Mouse (Mus musculus): ENCODE results near the gene Taf8. TPM values are rescaled to one million over a fixed set of nuclear protein-coding genes. Genes with fewer than 3 reads are reported as not detected.

Gene Taf8
- polyA plus RNA-seq, 1 experiment: 26.5 TPM

DNA sequence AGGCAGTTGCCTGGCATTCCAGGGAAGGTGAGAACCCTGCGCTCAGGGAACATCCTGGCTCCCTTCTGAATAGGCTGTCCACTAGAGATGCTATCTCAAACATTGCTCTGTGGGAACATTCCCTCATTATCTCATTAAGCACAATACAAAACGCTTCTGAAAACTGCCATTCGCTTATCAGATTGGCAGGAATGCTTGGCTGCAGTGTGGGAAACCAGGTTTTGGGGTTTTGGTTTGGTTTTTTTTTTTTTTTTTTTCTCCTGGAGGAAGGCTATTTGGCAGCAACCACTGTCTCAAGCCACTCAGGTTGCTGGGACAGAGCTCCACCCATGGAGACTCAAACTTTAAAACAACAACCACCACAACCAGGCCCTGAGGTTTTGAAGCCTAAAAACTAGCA is 22.2 kb downstream of the Taf8 start:
- no peaks in the 10 kb centered on the region for H3K4me1 ChIP-seq (ENCODE audit: control insufficient read depth, insufficient read depth, insufficient read length)
- H3K27me3 ChIP-seq (ENCODE audit: control insufficient read depth, insufficient read depth, low read length): no peaks in the 10 kb centered on the region
- no peak overlapping the region for H3K27ac ChIP-seq (ENCODE audit: insufficient read depth, low read length)
- TF ChIP-seq CTCF (IDR thresholded peaks at IDR 0.05; ENCODE audit: extremely low read depth, insufficient read depth, insufficient read length, insufficient replicate concordance) (no peak), POLR2A (IDR thresholded peaks at IDR 0.05; ENCODE audit: low read depth, low read length) (no peak)
- no peak for DNase-seq (ENCODE audit: low read depth in 1 of 2, low spot score in 2 of 2)
- H3K4me3 ChIP-seq (ENCODE audit: extremely low read depth, insufficient read depth, insufficient read length): no peak overlapping the region
- WGBS: 63% methylated on average over 3 of the region's 3 CpGs
- no peaks in the 10 kb centered on the region for H3K36me3 ChIP-seq (ENCODE audit: control insufficient read depth, insufficient read depth, low read length)

DNA sequence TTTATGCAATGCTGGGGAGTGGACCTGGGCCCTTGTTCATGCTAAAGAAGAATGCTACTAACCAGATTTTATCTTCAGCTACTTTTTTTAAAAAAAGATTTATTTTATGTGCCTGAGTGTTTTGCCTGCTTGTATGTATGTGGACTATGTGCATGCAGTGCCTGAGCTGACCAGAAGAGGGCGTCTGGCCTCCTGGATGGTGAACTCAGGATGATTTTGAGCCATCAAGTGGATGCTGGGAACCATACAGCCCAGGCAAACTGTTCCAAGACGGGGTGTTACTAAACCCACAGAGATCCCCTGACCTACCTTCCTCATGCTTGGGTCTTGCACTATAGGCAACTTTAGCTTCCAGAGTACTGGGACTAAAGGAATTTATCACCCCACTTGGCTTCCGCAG is 26.4 kb downstream of the Taf8 start:
- WGBS: 68% methylated on average over 3 of the region's 3 CpGs
- Histone ChIP-seq H3K27ac (ENCODE audit: insufficient read depth, low read length) (no peak overlapping the region), H3K4me3 (ENCODE audit: extremely low read depth, insufficient read depth, insufficient read length) (no peak overlapping the region), H3K27me3 (ENCODE audit: control insufficient read depth, insufficient read depth, low read length) (no peaks in the 10 kb centered on the region), H3K4me1 (ENCODE audit: control insufficient read depth, insufficient read depth, insufficient read length) (no peaks in the 10 kb centered on the region), H3K36me3 (ENCODE audit: control insufficient read depth, insufficient read depth, low read length) (no peaks in the 10 kb centered on the region)
- DNase-seq (ENCODE audit: low read depth in 1 of 2, low spot score in 2 of 2): no peak
- TF ChIP-seq CTCF (IDR thresholded peaks at IDR 0.05; ENCODE audit: extremely low read depth, insufficient read depth, insufficient read length, insufficient replicate concordance): no peak
- no peak for TF ChIP-seq POLR2A (IDR thresholded peaks at IDR 0.05; ENCODE audit: low read depth, low read length)

DNA sequence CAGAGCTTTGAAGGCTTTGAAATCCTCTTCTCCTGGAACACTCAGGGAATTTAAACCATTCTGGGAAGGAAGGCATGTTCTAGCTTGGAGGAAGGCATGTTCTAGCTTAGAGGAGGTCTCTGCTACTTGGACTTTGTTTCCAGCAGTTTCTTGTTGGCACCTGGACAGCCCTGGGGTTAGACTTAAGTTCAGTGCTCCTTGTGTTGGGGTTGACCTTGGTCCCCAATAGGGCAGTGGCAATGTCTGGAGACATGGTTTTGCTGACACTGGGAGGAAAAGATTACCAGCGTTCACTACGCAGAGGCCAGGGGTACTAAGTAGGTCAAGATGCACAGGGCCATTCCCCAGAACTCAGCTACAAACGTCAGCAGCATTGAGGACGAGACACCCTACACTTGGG is 26.9 kb downstream of the Taf8 start:
- Histone ChIP-seq H3K4me3 (ENCODE audit: extremely low read depth, insufficient read depth, insufficient read length) (no peak overlapping the region), H3K36me3 (ENCODE audit: control insufficient read depth, insufficient read depth, low read length) (no peaks in the 10 kb centered on the region), H3K27me3 (ENCODE audit: control insufficient read depth, insufficient read depth, low read length) (no peaks in the 10 kb centered on the region), H3K4me1 (ENCODE audit: control insufficient read depth, insufficient read depth, insufficient read length) (no peaks in the 10 kb centered on the region), H3K27ac (ENCODE audit: insufficient read depth, low read length) (no peak overlapping the region)
- TF ChIP-seq CTCF (IDR thresholded peaks at IDR 0.05; ENCODE audit: extremely low read depth, insufficient read depth, insufficient read length, insufficient replicate concordance): no peak
- TF ChIP-seq POLR2A (IDR thresholded peaks at IDR 0.05; ENCODE audit: low read depth, low read length): no peak
- WGBS: 90% methylated on average over 4 of the region's 4 CpGs
- no peak for DNase-seq (ENCODE audit: low read depth in 1 of 2, low spot score in 2 of 2)

DNA sequence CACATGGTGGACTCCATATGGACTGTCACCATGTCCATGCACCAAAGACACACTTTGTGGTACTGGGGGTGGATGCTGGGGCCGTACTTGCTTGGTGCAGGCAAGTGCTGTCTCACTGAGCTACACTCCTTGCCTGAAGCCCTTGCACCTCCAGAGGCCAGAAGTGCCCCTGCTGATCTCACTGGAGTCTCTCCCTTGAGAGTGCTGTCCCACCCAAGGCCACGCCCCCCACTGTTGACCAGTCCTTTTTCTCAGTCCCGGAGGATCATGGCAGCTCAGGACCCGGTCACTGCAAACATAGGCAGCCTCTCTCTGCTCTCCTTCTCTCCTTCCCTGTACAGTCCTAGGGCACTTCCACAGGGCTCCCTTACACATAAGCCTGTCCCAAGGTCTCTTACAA is 27.8 kb downstream of the Taf8 start:
- WGBS: 83% methylated on average over 4 of the region's 4 CpGs
- TF ChIP-seq POLR2A (IDR thresholded peaks at IDR 0.05; ENCODE audit: low read depth, low read length) (no peak), CTCF (IDR thresholded peaks at IDR 0.05; ENCODE audit: extremely low read depth, insufficient read depth, insufficient read length, insufficient replicate concordance) (no peak)
- no peak overlapping the region for H3K27ac ChIP-seq (ENCODE audit: insufficient read depth, low read length)

DNA sequence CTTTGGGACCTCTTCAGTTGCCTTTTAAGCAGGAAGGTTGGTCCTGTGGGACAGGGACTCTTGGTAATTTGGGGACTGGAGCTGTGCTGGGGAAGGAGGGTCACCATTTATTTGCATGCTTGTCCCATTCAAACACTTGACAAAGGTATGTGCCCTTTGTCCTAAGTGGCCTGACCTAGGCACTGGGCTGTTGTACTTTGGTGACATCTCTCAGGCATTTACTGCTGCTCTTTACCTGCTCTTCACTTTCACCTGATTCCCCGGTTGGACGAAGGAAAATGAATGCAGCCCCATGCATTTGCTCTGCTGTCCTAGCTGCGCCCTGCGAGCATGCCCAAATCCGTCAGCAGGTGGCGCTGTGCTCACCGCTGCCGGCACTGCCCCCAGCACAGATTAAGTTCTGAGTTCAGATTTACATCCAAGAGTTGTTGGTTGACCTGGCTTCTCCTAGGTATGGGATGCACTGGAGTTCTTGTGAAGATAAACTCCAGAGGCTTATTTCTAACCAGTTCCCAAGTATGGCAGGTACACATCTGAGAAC is 28.6 kb downstream of the Taf8 start:
- Histone ChIP-seq H3K27me3 (ENCODE audit: control insufficient read depth, insufficient read depth, low read length) (no peaks in the 10 kb centered on the region), H3K4me1 (ENCODE audit: control insufficient read depth, insufficient read depth, insufficient read length) (no peaks in the 10 kb centered on the region; the same call in 1 of the 2 replicates), H3K27ac (ENCODE audit: insufficient read depth, low read length) (no peak overlapping the region), H3K4me3 (ENCODE audit: extremely low read depth, insufficient read depth, insufficient read length) (no peak overlapping the region), H3K36me3 (ENCODE audit: control insufficient read depth, insufficient read depth, low read length) (no peaks in the 10 kb centered on the region)
- 6% methylated on average over 8 of the region's 8 CpGs for whole genome bisulfite sequencing
- TF ChIP-seq POLR2A (IDR thresholded peaks at IDR 0.05; ENCODE audit: low read depth, low read length) (no peak), CTCF (IDR thresholded peaks at IDR 0.05; ENCODE audit: extremely low read depth, insufficient read depth, insufficient read length, insufficient replicate concordance) (peak; percentile 98)
- DNase-seq (ENCODE audit: low read depth in 1 of 2, low spot score in 2 of 2): peak; percentile 18 to 65

More for the DNA sequence above, 27.8 kb downstream of the Taf8 start:
- Histone ChIP-seq H3K4me1 (ENCODE audit: control insufficient read depth, insufficient read depth, insufficient read length) (no peaks in the 10 kb centered on the region), H3K4me3 (ENCODE audit: extremely low read depth, insufficient read depth, insufficient read length) (no peak overlapping the region), H3K36me3 (ENCODE audit: control insufficient read depth, insufficient read depth, low read length) (no peaks in the 10 kb centered on the region), H3K27me3 (ENCODE audit: control insufficient read depth, insufficient read depth, low read length) (no peaks in the 10 kb centered on the region)
- no peak for DNase-seq (ENCODE audit: low read depth in 1 of 2, low spot score in 2 of 2)

DNA sequence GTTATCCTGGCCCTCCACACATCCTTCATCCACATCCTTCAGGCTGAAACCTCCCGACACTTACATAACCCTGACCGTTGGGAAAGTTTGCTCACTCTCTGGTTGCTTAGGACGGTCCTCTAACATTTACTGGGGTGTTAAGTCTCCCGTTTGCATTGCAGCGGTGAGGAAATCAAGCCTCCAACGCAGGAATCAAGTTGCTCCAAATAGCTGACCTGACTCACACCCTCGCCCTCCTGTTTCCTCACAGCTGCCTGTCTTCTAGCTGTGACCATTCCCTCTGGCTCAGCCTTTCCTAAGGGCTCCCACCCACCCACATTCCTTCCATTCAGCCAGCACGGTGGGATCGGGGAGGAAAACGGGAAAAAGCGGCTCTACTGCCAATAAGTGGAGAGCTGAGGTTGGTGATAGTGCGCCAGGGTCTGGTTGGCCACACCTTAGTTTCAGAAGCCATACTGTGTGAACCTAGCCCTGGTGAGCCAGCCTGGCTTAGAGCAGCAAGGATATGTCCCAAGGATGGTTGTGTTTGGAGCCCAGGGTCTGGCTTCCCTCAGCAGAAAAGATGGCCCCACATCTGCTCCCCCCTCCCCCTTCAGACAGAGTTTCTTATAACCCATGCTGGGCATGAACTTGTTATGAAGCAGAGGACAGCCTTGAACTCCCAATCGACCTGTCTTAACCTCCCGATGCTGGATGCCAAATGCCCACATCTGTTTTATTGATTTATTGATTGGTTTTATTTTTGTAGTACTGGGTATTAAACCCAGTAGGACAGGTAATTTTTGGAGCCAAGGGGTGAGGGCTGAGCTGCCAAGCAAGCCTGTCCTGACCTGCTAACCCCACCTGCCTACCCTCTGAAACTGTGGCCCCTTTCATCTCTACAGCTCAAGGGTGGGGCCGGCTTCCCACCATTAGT is 29.4 kb downstream of the Taf8 start:
- no peak for DNase-seq (ENCODE audit: low read depth in 1 of 2, low spot score in 2 of 2)
- 71% methylated on average over 15 of the region's 15 CpGs for WGBS
- Histone ChIP-seq H3K4me1 (ENCODE audit: control insufficient read depth, insufficient read depth, insufficient read length) (no peaks in the 10 kb centered on the region; the same call in 1 of the 2 replicates), H3K27ac (ENCODE audit: insufficient read depth, low read length) (no peak overlapping the region), H3K36me3 (ENCODE audit: control insufficient read depth, insufficient read depth, low read length) (no peaks in the 10 kb centered on the region), H3K27me3 (ENCODE audit: control insufficient read depth, insufficient read depth, low read length) (no peaks in the 10 kb centered on the region), H3K4me3 (ENCODE audit: extremely low read depth, insufficient read depth, insufficient read length) (no peak overlapping the region)
- TF ChIP-seq CTCF (IDR thresholded peaks at IDR 0.05; ENCODE audit: extremely low read depth, insufficient read depth, insufficient read length, insufficient replicate concordance) (no peak), POLR2A (IDR thresholded peaks at IDR 0.05; ENCODE audit: low read depth, low read length) (no peak)

DNA sequence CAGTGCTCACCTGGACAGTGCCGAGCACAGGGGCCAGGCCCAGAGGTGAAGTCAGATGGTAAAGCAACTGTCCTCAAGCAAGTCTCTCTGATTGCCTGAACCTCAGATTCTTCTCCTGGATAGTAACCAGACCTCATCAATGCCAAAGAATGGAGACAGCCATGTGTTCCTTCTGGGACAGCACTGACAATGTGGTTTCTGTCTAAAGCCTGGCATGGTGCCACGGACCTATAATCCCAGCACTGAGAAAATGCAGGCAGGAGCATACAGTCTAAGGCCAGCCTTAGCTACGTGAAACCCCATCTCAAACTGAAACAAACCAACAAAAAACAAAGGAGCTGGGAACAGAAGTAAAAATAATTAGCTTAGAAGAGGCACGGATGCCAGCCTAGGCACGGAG is 31.4 kb downstream of the Taf8 start:
- Histone ChIP-seq H3K4me1 (ENCODE audit: control insufficient read depth, insufficient read depth, insufficient read length) (no peaks in the 10 kb centered on the region; the same call in 1 of the 2 replicates), H3K4me3 (ENCODE audit: extremely low read depth, insufficient read depth, insufficient read length) (no peak overlapping the region), H3K36me3 (ENCODE audit: control insufficient read depth, insufficient read depth, low read length) (no peaks in the 10 kb centered on the region), H3K27me3 (ENCODE audit: control insufficient read depth, insufficient read depth, low read length) (no peaks in the 10 kb centered on the region), H3K27ac (ENCODE audit: insufficient read depth, low read length) (no peak overlapping the region)
- no peak for DNase-seq (ENCODE audit: low read depth in 1 of 2, low spot score in 2 of 2)
- WGBS: 91% methylated on average over 5 of the region's 5 CpGs
- TF ChIP-seq POLR2A (IDR thresholded peaks at IDR 0.05; ENCODE audit: low read depth, low read length): no peak
- TF ChIP-seq CTCF (IDR thresholded peaks at IDR 0.05; ENCODE audit: extremely low read depth, insufficient read depth, insufficient read length, insufficient replicate concordance): no peak

All from spleen, adult 2 months (tissue).